Mouse (Mus musculus) T-cell, adult 2 months (primary cell): ENCODE results near the gene Cyp2ab1.

Source experiments
- DNase-seq: peaks from one replicate; pipeline ENCODE4 v3.0.0; 2022; ENCODE audit warnings: low spot score

Gene Cyp2ab1

GRCm38 (mm10) chr16:20271339-20271738 lies 53.9 kb downstream of the Cyp2ab1 start:
- no peak for DNase-seq

DNA sequence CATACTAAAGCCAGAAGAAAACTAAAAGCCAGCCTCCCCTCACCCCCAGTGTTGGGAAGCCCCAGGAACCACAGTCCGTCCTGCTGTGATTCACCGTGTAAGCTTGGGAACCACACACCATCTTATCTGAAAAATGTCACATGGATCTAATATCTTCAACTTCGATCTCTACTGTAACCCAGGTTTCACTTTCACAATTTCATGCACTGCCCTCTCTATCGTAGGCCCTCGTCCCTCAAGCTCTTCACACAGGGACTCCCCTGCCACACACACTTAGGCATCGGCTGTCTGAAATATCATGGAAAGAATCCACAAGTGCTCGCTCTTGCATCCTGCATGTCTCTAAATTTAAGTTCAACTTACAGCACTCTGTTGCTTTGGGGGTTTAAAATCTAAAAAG lies 60.1 kb downstream of the Cyp2ab1 start:
- no peak for DNase-seq
